19 mouse cellular contexts compared by ENCODE assay signal in the genomic region with DNA sequence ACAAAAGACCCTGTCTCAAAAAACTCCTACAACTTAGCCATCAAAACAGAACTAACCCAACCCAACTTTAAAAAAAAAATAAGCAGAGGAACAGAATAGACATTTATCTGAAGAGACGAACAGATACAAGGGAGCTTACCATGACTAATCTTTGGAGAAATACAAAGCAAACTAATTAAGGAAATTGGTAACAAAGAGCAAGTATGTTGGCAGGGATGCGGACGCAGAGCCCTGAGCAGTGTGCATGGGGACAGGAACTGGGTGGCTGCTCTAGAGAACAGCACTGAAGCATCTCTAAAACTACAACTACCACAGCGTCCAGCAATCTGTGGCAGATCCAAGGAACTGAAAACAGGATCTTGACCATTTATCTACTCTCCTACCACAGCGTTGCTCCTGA. TPM values are rescaled to one million over a fixed set of nuclear protein-coding genes. Genes with fewer than 3 reads are reported as not detected.
"Had no signal": no experiment of that assay in that cellular context is flagged by ENCODE, and none has a peak within 500 bp of the region (broad histone marks: within the 10 kb centered on the region; RNA-seq: fewer than 3 reads in every experiment).

No protein-coding gene starts in this region.

- DNase-seq: cerebellum, adult 8-10 months; cerebellum, adult 9-10 months; cerebellum, adult 9-11 months; cerebellum, postnatal 10 days; cerebellum, postnatal 14 days; cerebellum, postnatal 25 days; cerebellum, postnatal 36 days; embryo, embryonic 11 days; forebrain, postnatal 0 days; gastrocnemius, adult 2 months; gastrocnemius, postnatal 10 days; gastrocnemius, postnatal 14 days; gastrocnemius, postnatal 25 days; gastrocnemius, postnatal 36 days; heart, adult 11 months; heart, adult 18-20 months; heart, adult 2 months had no signal

RNA-seq across cellular contexts. Expression of gene Slc6a11, which starts 11.5 kb away (rescaled TPM):
- total RNA-seq: common myeloid progenitor, adult 5-6 weeks; granulocyte monocyte progenitor cell, adult 5-6 weeks; heart, adult 18-20 months; heart, adult 2 months had no signal
